Mouse (Mus musculus): Measurements from ENCODE around the gene Disc1.

The Disc1 gene

GRCm38 (mm10) chr8:125184452-125184817 lies 130.4 kb downstream of the Disc1 start:
- DNase-seq = no peak

DNA sequence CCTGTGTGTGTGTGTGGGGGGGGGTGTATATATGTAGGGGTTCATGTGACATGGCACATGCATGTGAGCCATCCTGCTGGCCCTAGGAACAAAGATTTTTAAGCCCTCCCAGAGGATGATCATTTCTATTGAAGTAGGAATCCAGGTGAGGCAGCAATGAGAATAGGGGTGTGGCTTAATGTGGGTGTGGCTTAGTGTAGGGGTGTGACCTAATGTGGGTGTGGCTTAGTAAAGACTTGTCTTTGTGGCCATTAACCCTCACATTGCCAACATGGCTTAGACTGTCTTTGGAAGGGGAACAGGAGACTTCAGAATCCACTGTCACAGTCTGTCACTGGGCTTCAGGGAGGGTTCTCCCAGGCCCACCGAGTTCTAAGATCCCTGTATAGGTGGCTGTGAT lies 130.9 kb downstream of the Disc1 start:
- DNase-seq = no peak

DNA sequence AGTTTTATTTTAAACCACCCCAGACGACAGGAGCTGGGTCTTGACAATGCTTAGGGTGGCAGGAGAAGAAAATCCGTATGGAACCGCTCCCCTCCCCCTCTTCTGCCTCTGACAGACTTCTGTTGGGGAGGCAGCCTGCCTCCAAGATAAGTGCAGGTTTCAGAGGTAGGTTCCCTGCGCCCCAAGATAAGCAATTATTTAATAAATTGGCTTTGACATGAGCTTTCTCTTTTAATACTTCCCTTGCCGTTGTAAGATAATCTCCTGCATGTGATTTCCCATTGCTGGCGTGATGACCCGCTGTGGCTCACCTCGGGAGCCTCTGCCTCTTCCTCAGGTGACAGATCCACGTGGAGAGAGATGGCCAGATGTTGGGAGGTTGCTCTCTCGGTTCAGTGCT lies 133.0 kb downstream of the Disc1 start:
- DNase-seq = no peak

- peak; percentile 28 to 57 for DNase-seq
Observed at GRCm38 (mm10) chr8:125193701-125194100, 139.7 kb downstream of the Disc1 start.

DNA sequence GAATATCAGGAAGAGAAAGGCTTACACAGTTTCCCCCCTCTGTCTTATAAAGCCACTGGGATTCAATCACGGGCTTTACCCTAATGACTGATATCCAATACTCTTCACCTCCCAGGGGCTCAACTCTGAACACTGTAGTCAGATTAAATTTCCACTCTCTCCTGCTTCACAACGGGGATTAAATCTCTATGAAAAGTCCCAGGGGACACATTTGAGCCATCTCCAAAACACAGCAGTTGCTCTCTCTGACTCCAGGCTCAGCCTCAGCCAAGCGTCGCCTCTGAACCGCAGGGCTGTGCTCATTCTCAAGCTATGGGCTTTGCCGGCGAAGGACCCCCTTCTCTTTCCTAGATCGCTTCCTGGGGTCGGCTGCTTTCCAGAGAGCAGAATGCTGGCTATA lies 141.1 kb downstream of the Disc1 start:
- DNase-seq = peak; percentile 15 to 23

DNA sequence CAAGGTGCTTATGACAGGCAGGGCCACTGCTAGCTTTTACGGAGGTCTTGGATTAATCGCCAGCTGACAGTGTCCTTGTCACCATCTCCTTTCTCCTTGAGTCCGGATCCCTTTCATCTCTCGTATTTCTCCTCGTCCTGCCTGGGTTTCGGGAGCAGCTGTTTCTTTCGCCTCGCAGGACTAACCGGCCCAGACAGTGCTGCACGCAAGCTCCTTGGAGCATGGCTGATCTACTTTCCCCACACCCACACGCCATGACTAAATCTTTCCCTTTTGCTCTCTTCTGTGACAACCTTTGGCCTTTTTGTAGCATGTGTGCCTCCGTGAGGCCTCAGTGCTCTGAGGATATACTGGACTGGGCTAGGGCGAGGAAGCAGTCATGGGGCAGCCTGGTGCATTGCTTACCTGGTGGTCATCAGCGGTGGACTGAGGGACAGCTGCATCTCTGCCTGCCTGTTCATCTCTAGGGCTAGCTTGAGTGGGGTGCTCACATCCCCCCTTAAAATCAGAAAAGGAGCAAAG lies 142.6 kb downstream of the Disc1 start:
- DNase-seq = no peak

GRCm38 (mm10) chr8:125197341-125198002 lies 143.5 kb downstream of the Disc1 start:
- peak; percentile 32 to 55 for DNase-seq

DNA sequence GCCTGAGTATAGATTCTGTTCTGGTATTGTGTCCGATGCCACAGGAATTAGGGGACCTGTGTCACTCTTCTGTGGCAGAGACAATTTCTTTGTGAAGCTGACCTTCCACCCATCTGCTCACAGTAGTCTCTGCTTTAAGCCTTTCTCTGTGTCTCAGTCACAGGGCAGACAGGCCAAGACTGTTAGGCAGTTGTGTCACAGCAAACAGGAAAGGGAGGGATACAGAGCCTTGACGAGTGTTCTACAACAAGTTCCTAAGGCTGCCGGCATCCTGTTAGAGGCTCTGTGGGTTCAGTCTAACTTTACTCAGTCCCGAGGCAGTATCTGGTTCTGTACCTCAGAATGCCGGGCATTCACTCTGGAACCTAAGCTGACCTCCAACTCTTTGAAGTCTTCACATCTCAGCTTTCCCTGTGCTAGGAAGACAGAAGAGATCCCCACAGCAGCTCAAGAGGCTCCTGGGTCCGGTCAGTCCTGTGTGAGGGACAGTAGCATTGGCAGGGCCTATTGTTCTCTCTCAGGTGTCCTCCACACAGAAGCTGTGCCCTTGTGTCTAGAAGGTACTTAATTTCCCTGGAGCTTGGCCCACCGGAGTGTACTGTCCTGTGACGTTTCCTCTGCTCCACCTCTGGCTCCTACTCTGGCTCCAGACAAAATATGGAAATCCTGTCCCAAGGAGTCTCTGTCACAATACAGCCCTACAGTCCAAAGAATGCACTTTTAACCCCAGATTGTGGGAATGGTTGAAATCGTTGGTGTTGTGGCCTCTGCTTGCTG lies 144.6 kb downstream of the Disc1 start:
- DNase-seq = peak; percentile 31 to 66

- DNase-seq = peak; percentile 44 to 52
Observed at GRCm38 (mm10) chr8:125199197-125199939, 145.4 kb downstream of the Disc1 start.

- no peak for DNase-seq
Observed at GRCm38 (mm10) chr8:125200273-125200863, 146.4 kb downstream of the Disc1 start.

GRCm38 (mm10) chr8:125201650-125202049 lies 147.7 kb downstream of the Disc1 start:
- no peak for DNase-seq

- DNase-seq = peak; percentile 44 to 54
Observed at GRCm38 (mm10) chr8:125203016-125203415, 149.0 kb downstream of the Disc1 start.

DNA sequence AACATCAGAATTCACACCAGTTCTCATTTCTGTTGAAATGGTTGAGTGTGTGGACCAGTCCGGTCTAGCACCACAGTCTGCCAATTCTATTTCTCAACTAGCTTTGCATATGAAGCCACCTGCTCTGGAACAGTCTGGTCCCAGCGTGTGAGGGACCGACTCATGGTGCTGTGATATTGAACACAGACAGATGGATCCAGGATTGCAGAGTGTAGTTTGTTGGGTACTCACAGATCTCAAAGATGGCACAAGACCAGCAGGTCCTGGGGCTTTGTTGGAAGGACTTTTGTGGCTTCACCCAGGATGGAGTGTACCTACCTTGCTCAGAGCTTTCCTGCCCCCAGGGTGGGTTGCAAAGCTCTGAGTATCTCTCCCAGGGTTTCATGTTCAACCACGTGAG lies 151.6 kb downstream of the Disc1 start:
- DNase-seq = no peak

DNA sequence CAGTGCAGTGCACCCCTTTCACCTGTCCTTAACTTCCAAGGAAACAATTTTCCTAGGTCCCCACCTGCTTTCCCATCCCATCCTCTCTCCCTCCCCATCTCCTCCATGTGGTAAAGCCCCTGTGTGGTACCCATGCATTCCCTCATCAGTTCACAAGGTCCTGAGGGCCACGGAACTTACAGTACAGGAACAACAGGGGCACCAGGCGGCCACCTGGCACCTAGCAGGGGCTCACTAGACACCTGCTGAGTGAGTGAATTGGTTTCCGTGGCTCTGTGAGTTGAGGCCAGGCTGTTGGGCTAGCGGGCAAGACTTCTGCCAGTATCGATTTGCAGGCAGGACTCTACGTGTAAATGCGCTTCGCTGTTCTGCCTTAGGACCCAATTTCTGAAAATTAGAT lies 152.4 kb downstream of the Disc1 start:
- DNase-seq = no peak

DNA sequence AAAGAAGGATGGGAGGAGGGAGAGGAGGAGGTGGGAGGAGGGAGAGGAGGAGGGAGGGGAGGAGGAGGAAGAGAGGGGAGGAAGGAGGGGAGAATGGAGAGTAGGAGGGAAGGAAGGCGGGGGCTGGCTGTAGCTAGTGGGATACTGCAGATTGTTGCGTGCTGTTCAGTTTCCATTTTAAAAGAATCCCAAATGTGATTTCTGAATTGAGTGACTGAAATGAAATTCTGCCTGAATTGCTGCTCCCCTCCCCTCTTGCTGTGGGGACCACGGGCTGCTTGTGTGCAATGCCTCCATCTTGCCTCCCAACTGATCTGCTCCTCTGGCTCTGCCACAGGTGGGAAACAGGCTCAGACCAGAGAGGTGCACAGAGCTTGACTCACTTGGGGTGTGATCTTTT lies 153.0 kb downstream of the Disc1 start:
- no peak for DNase-seq

GRCm38 (mm10) chr8:125212619-125213167 lies 158.7 kb downstream of the Disc1 start:
- DNase-seq = no peak

GRCm38 (mm10) chr8:125217902-125218581 lies 164.0 kb downstream of the Disc1 start:
- no peak for DNase-seq

- DNase-seq = no peak
Observed at GRCm38 (mm10) chr8:125218669-125219068, 164.7 kb downstream of the Disc1 start.

GRCm38 (mm10) chr8:125220608-125221007 lies 166.6 kb downstream of the Disc1 start:
- DNase-seq = no peak

GRCm38 (mm10) chr8:125221062-125221461 lies 167.1 kb downstream of the Disc1 start:
- DNase-seq = no peak

- DNase-seq = peak; percentile 63 to 70
Observed at GRCm38 (mm10) chr8:125223031-125223753, 169.2 kb downstream of the Disc1 start.

All from kidney, postnatal 36 days (tissue).